Mouse (Mus musculus): Measurements from ENCODE around the gene Gm20388. TPM values are rescaled to one million over a fixed set of nuclear protein-coding genes. Genes with fewer than 3 reads are reported as not detected.
A peak's percentile ranks its signal among the peaks of the same experiment; 100 is the strongest.
"Not testable (repeated sequence)": the region's sequence is repeated elsewhere in the genome, so short reads cannot be mapped to it uniquely, and the experiment has no call there.

The Gm20388 gene
- polyA plus RNA-seq, 1 experiment from 2014 or later = 5.5 TPM

GRCm38 (mm10) chr8:123800867-123801266 lies 3890.2 kb downstream of the Gm20388 start:
- ATAC-seq (ENCODE audit: borderline replicate concordance, extremely low read depth, low FRiP score, low TSS enrichment) = no peak
- Histone ChIP-seq H3K4me2 (no peak overlapping the region), H3K4me1 (peaks cover 6% of the 10 kb centered on the region), H3K4me3 (no peak overlapping the region), H3K27ac (no peak overlapping the region), H3K9ac (no peak overlapping the region), H3K36me3 (no peaks in the 10 kb centered on the region), H3K9me3 (no peaks in the 10 kb centered on the region), H3K27me3 (no peaks in the 10 kb centered on the region)
- 89% methylated on average over 7 of the region's 7 CpGs for WGBS

- H3K27ac ChIP-seq = no peak overlapping the region
- H3K4me2 ChIP-seq = no peak overlapping the region
- H3K4me3 ChIP-seq = no peak overlapping the region
- H3K9ac ChIP-seq = no peak overlapping the region
- no peaks in the 10 kb centered on the region for H3K27me3 ChIP-seq
- H3K9me3 ChIP-seq = no peaks in the 10 kb centered on the region
- no peak for ATAC-seq (ENCODE audit: borderline replicate concordance, extremely low read depth, low FRiP score, low TSS enrichment)
- peaks cover 12% of the 10 kb centered on the region for H3K4me1 ChIP-seq
- WGBS = 75% methylated on average over 2 of the region's 2 CpGs
- H3K36me3 ChIP-seq = no peaks in the 10 kb centered on the region
Measured at GRCm38 (mm10) chr8:123801538-123801937, 3890.9 kb downstream of the Gm20388 start.

GRCm38 (mm10) chr8:123803639-123804038 lies 3893.0 kb downstream of the Gm20388 start:
- Histone ChIP-seq H3K27ac (no peak overlapping the region), H3K4me1 (peaks cover 23% of the 10 kb centered on the region), H3K36me3 (no peaks in the 10 kb centered on the region), H3K4me3 (no peak overlapping the region), H3K4me2 (no peak overlapping the region), H3K9me3 (no peaks in the 10 kb centered on the region), H3K9ac (no peak overlapping the region), H3K27me3 (no peaks in the 10 kb centered on the region)
- 70% methylated on average over 1 of the region's 1 CpGs for WGBS
- no peak for ATAC-seq (ENCODE audit: borderline replicate concordance, extremely low read depth, low FRiP score, low TSS enrichment)

GRCm38 (mm10) chr8:123804586-123804985 lies 3893.9 kb downstream of the Gm20388 start:
- Histone ChIP-seq H3K36me3 (no peaks in the 10 kb centered on the region), H3K9me3 (no peaks in the 10 kb centered on the region), H3K4me2 (no peak overlapping the region), H3K27me3 (no peaks in the 10 kb centered on the region), H3K4me1 (peaks cover 23% of the 10 kb centered on the region), H3K27ac (no peak overlapping the region), H3K4me3 (no peak overlapping the region), H3K9ac (no peak overlapping the region)
- no peak for ATAC-seq (ENCODE audit: borderline replicate concordance, extremely low read depth, low FRiP score, low TSS enrichment)
- 84% methylated on average over 7 of the region's 7 CpGs for WGBS

- Histone ChIP-seq H3K27me3 (no peaks in the 10 kb centered on the region), H3K4me3 (peak overlapping the region; percentile 95), H3K4me2 (peak overlapping the region; percentile 80), H3K9ac (peak overlapping the region; percentile 93), H3K9me3 (no peaks in the 10 kb centered on the region), H3K36me3 (no peaks in the 10 kb centered on the region), H3K4me1 (peaks cover 23% of the 10 kb centered on the region), H3K27ac (peak overlapping the region; percentile 57)
- no peak for ATAC-seq (ENCODE audit: borderline replicate concordance, extremely low read depth, low FRiP score, low TSS enrichment)
- WGBS = 16% methylated on average over 15 of the region's 15 CpGs
Measured at GRCm38 (mm10) chr8:123805209-123805717, 3894.6 kb downstream of the Gm20388 start.

- Histone ChIP-seq H3K4me3 (peak within 1 kb of the TSS; percentile 95), H3K27ac (peak within 1 kb of the TSS; percentile 69), H3K36me3 (no peaks in the 10 kb centered on the region), H3K9me3 (no peaks in the 10 kb centered on the region), H3K9ac (peak within 1 kb of the TSS; percentile 93), H3K4me2 (peak within 1 kb of the TSS; percentile 80), H3K4me1 (peaks cover 23% of the 10 kb centered on the region), H3K27me3 (no peaks in the 10 kb centered on the region)
- 1% methylated on average over 48 of the region's 48 CpGs for WGBS
- peak; percentile 94 for ATAC-seq (ENCODE audit: borderline replicate concordance, extremely low read depth, low FRiP score, low TSS enrichment)
Measured at GRCm38 (mm10) chr8:123805718-123806373, 3895.2 kb downstream of the Gm20388 start, which contains the start of gene Rab4a. Gene Rab4a, plus strand, starts transcription at chr8:123805985.

GRCm38 (mm10) chr8:123806374-123806935 lies 3895.8 kb downstream of the Gm20388 start:
- WGBS = 2% methylated on average over 12 of the region's 12 CpGs
- H3K27me3 ChIP-seq = no peaks in the 10 kb centered on the region
- no peak for ATAC-seq (ENCODE audit: borderline replicate concordance, extremely low read depth, low FRiP score, low TSS enrichment)
- 0 out of 2 replicates have a peak overlapping the region, but pooled peaks have one; percentile 9 for H3K27ac ChIP-seq
- peak overlapping the region; percentile 93 for H3K9ac ChIP-seq
- H3K36me3 ChIP-seq = no peaks in the 10 kb centered on the region
- H3K9me3 ChIP-seq = no peaks in the 10 kb centered on the region
- H3K4me3 ChIP-seq = peak overlapping the region; percentile 95
- H3K4me2 ChIP-seq = peak overlapping the region; percentile 80
- H3K4me1 ChIP-seq = peaks cover 23% of the 10 kb centered on the region

GRCm38 (mm10) chr8:123807024-123807431 lies 3896.4 kb downstream of the Gm20388 start:
- ATAC-seq (ENCODE audit: borderline replicate concordance, extremely low read depth, low FRiP score, low TSS enrichment) = no peak
- Histone ChIP-seq H3K36me3 (no peaks in the 10 kb centered on the region), H3K27ac (no peak overlapping the region), H3K4me2 (peak overlapping the region; percentile 80), H3K9ac (peak overlapping the region; percentile 93; the same call in 1 of the 2 replicates), H3K9me3 (no peaks in the 10 kb centered on the region), H3K27me3 (no peaks in the 10 kb centered on the region), H3K4me3 (peak overlapping the region; percentile 95), H3K4me1 (peaks cover 23% of the 10 kb centered on the region)
- 4% methylated on average over 14 of the region's 14 CpGs for WGBS

GRCm38 (mm10) chr8:123807852-123808573 lies 3897.4 kb downstream of the Gm20388 start:
- Histone ChIP-seq H3K4me2 (no peak overlapping the region), H3K4me3 (no peak overlapping the region)

GRCm38 (mm10) chr8:123808671-123809070 lies 3898.0 kb downstream of the Gm20388 start:
- no peaks in the 10 kb centered on the region for H3K36me3 ChIP-seq
- H3K27ac ChIP-seq = no peak overlapping the region
- H3K4me1 ChIP-seq = peaks cover 23% of the 10 kb centered on the region
- H3K27me3 ChIP-seq = no peaks in the 10 kb centered on the region
- no peak overlapping the region for H3K4me3 ChIP-seq
- WGBS = 66% methylated on average over 7 of the region's 7 CpGs
- H3K4me2 ChIP-seq = no peak overlapping the region
- H3K9ac ChIP-seq = no peak overlapping the region
- no peaks in the 10 kb centered on the region for H3K9me3 ChIP-seq
- no peak for ATAC-seq (ENCODE audit: borderline replicate concordance, extremely low read depth, low FRiP score, low TSS enrichment)

More at GRCm38 (mm10) chr8:123807852-123808573, 3897.4 kb downstream of the Gm20388 start:
- Histone ChIP-seq H3K4me1 (peaks cover 23% of the 10 kb centered on the region), H3K36me3 (no peaks in the 10 kb centered on the region), H3K9me3 (no peaks in the 10 kb centered on the region), H3K27ac (no peak overlapping the region), H3K27me3 (no peaks in the 10 kb centered on the region), H3K9ac (no peak overlapping the region)
- WGBS = 75% methylated on average over 6 of the region's 6 CpGs
- ATAC-seq (ENCODE audit: borderline replicate concordance, extremely low read depth, low FRiP score, low TSS enrichment) = no peak

GRCm38 (mm10) chr8:123809342-123809741 lies 3898.7 kb downstream of the Gm20388 start:
- H3K36me3 ChIP-seq, H3K4me2 ChIP-seq: not testable (repeated sequence)
- 78% methylated on average over 4 of the region's 4 CpGs for WGBS

GRCm38 (mm10) chr8:123812227-123812626 lies 3901.6 kb downstream of the Gm20388 start:
- ATAC-seq (ENCODE audit: borderline replicate concordance, extremely low read depth, low FRiP score, low TSS enrichment) = no peak
- H3K9ac ChIP-seq = no peak overlapping the region
- H3K4me3 ChIP-seq = no peak overlapping the region
- no peak overlapping the region for H3K27ac ChIP-seq
- H3K4me2 ChIP-seq = no peak overlapping the region
- peaks cover 4% of the 10 kb centered on the region for H3K4me1 ChIP-seq
- no peaks in the 10 kb centered on the region for H3K27me3 ChIP-seq
- WGBS = 78% methylated on average over 5 of the region's 5 CpGs
- no peaks in the 10 kb centered on the region for H3K9me3 ChIP-seq
- no peaks in the 10 kb centered on the region for H3K36me3 ChIP-seq

More at GRCm38 (mm10) chr8:123809342-123809741, 3898.7 kb downstream of the Gm20388 start:
- H3K27ac ChIP-seq; H3K4me3 ChIP-seq; H3K27me3 ChIP-seq; H3K9ac ChIP-seq; ATAC-seq (ENCODE audit: borderline replicate concordance, extremely low read depth, low FRiP score, low TSS enrichment); H3K9me3 ChIP-seq: not testable (repeated sequence)
- peaks cover 23% of the 10 kb centered on the region for H3K4me1 ChIP-seq

Measured in lung, embryonic 15.5 days (tissue).